Mouse (Mus musculus): ENCODE results near the gene Synj2. TPM values are rescaled to one million over a fixed set of nuclear protein-coding genes. Genes with fewer than 3 reads are reported as not detected.

The Synj2 gene
- total RNA-seq, 1 experiment from 2014 or later, result 11.4 TPM

- DNase-seq, result no peak
Observed at GRCm38 (mm10) chr17:5935680-5936079, 5.4 kb upstream of the Synj2 start.

GRCm38 (mm10) chr17:5936276-5936675, 4.8 kb upstream of the Synj2 start:
- no peak for DNase-seq

GRCm38 (mm10) chr17:5937441-5937840, 3.6 kb upstream of the Synj2 start:
- DNase-seq, result peak; percentile 32

- no peak for DNase-seq
Observed at GRCm38 (mm10) chr17:5939871-5940270, 1.2 kb upstream of the Synj2 start.

- peak; percentile 89 for DNase-seq
Observed at GRCm38 (mm10) chr17:5940792-5941191, 288 bp upstream of the Synj2 start.

GRCm38 (mm10) chr17:5942156-5942555, 1.1 kb downstream of the Synj2 start:
- DNase-seq, result no peak

- DNase-seq, result no peak
Observed at GRCm38 (mm10) chr17:5943053-5943452, 2.0 kb downstream of the Synj2 start.

- no peak for DNase-seq
Observed at GRCm38 (mm10) chr17:5947039-5947438, 6.0 kb downstream of the Synj2 start.

GRCm38 (mm10) chr17:5952455-5952854, 11.4 kb downstream of the Synj2 start:
- no peak for DNase-seq

GRCm38 (mm10) chr17:5956350-5957000, 15.4 kb downstream of the Synj2 start:
- no peak for DNase-seq

GRCm38 (mm10) chr17:5957097-5957496, 16.0 kb downstream of the Synj2 start:
- DNase-seq, result no peak

- DNase-seq, result no peak
Observed at GRCm38 (mm10) chr17:5958229-5958628, 17.1 kb downstream of the Synj2 start.

GRCm38 (mm10) chr17:5958636-5959035, 17.6 kb downstream of the Synj2 start:
- no peak for DNase-seq

GRCm38 (mm10) chr17:5959096-5959495, 18.0 kb downstream of the Synj2 start:
- DNase-seq, result no peak

GRCm38 (mm10) chr17:5959802-5960201, 18.7 kb downstream of the Synj2 start:
- DNase-seq, result no peak

GRCm38 (mm10) chr17:5963766-5964165, 22.7 kb downstream of the Synj2 start:
- DNase-seq, result no peak

GRCm38 (mm10) chr17:5965084-5965781, 24.2 kb downstream of the Synj2 start:
- no peak for DNase-seq

GRCm38 (mm10) chr17:5966706-5967105, 25.6 kb downstream of the Synj2 start:
- no peak for DNase-seq

- no peak for DNase-seq
Observed at GRCm38 (mm10) chr17:5968562-5968961, 27.5 kb downstream of the Synj2 start.

GRCm38 (mm10) chr17:5969246-5969645, 28.2 kb downstream of the Synj2 start:
- DNase-seq, result no peak

GRCm38 (mm10) chr17:5970298-5970821, 29.3 kb downstream of the Synj2 start:
- no peak for DNase-seq

- no peak for DNase-seq
Observed at GRCm38 (mm10) chr17:5973536-5973935, 32.5 kb downstream of the Synj2 start.

- DNase-seq, result no peak
Observed at GRCm38 (mm10) chr17:5975099-5975977, 34.3 kb downstream of the Synj2 start.

All from adrenal gland, postnatal 25 days (tissue).